Mouse (Mus musculus) testis, adult 2 months (tissue): ENCODE measurements at regions not wholly inside any gene's neighbourhood (a gene's known extent, or its start where the extent isn't known, plus 50 kb on each side); places are given as distances from the start of the nearest gene placed in this dataset.

Experiments
- CTCF ChIP-seq: fragments of 200-500 bp; IDR thresholded peaks from 2 replicates; pipeline ENCODE4 v1.5.1; 2012; ENCODE audit warnings: low read depth, mild to moderate bottlenecking, inconsistent platforms, low read length, moderate library complexity; ENCODE audit not compliant: control insufficient read depth, insufficient read depth, insufficient replicate concordance
- POLR2A ChIP-seq: fragments of 200-500 bp; IDR thresholded peaks from 2 replicates; pipeline ENCODE4 v1.6.1; 2012; ENCODE audit warnings: low read depth, mild to moderate bottlenecking, inconsistent platforms, low read length, moderate library complexity; ENCODE audit not compliant: control insufficient read depth

DNA sequence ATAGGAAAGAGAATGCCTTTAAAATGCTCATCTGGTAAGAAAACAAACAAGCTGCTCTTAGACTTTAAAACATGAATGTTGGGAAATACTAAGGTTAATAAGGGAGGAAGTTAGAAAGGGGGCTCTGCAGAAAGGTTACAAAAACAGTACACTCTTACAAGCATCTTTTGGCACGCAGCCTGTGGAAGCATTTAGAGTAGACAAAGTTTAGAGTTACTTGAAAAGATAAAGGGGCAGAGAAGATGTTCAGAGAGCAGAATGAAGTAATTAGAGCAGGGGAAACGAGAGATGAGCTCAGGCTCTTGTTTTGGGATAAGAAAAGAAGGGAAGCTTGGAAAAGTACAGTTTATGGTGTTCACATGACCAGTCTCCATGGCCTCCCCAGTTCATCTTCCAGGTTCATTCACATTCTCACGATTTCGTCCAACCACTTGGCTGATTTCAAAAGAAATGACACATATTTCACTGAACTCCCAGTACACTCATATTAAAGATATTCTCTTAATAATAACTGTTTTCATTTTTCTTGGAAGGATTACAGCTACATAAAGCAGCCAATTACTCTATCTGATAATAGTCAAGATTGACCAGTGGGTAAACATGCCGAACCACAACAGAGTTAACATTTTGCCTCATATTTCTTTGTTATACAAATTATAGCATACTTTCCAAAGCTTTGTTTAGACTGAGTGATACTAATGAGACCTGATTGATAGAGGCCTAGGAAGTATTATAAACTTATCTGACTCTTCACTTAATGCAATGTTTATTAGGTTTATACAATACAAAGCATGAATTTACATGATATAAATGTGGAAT, 1404.2 kb upstream of the Zeb2 start:
- no peak for TF ChIP-seq CTCF
- TF ChIP-seq POLR2A, result no peak
